Mouse (Mus musculus) MEL (cell line): ENCODE measurements at regions not wholly inside any gene's neighbourhood (a gene's known extent, or its start where the extent isn't known, plus 50 kb on each side); places are given as distances from the start of the nearest gene placed in this dataset.

Experiments
- DNase-seq: peaks from one replicate; pipeline ENCODE4 v3.0.0; 2011; ENCODE audit warnings: low read depth, low spot score
- H3K27ac ChIP-seq: 2 replicates; pipeline ENCODE4 v1.5.1; 2012; ENCODE audit warnings: low read depth, mild to moderate bottlenecking, control low read depth, low read length, moderate library complexity; ENCODE audit not compliant: control insufficient read depth
- H3K27me3 ChIP-seq, 2 experiments: fragments of 150-350 bp in 1 of 2; sonication (generic) in 1 of 2; 2 replicates each; pipeline ENCODE4 v1.6.1; 2012; ENCODE audit warnings: low read length in 2 of 2, mild to moderate bottlenecking in 2 of 2, improper control_type of control experiment in 1 of 2, moderate library complexity in 1 of 2; ENCODE audit not compliant: insufficient read depth in 2 of 2, control insufficient read depth in 1 of 2
- H3K36me3 ChIP-seq, 2 experiments: 2 replicates each; pipeline ENCODE4 v1.6.1; 2012 to 2014; ENCODE audit warnings: low read length in 2 of 2, improper control_type of control experiment in 1 of 2, inconsistent platforms in 1 of 2, mild to moderate bottlenecking in 1 of 2; ENCODE audit not compliant: insufficient read depth in 2 of 2, control insufficient read depth in 1 of 2
- H3K4me1 ChIP-seq, 2 experiments: fragments of 150-350 bp in 1 of 2; sonication (generic) in 1 of 2; 2 replicates each; pipeline ENCODE4 v1.6.1; 2012; ENCODE audit warnings: low read length in 2 of 2, improper control_type of control experiment in 1 of 2, mild to moderate bottlenecking in 1 of 2; ENCODE audit not compliant: insufficient read depth in 2 of 2, control insufficient read depth in 1 of 2
- H3K4me3 ChIP-seq, 2 experiments: fragments of 150-350 bp in 1 of 2; sonication (generic) in 1 of 2; 2 replicates each; pipeline ENCODE4 v1.5.1; 2012; ENCODE audit warnings: low read depth in 2 of 2, low read length in 2 of 2, mild to moderate bottlenecking in 2 of 2, moderate library complexity in 2 of 2, control low read depth in 1 of 2, improper control_type of control experiment in 1 of 2; ENCODE audit not compliant: control insufficient read depth in 1 of 2, insufficient read depth in 1 of 2
- H3K79me2 ChIP-seq: 2 replicates; pipeline ENCODE4 v1.6.1; 2012; ENCODE audit warnings: mild to moderate bottlenecking, low read length, moderate library complexity; ENCODE audit not compliant: control insufficient read depth, poor library complexity, insufficient read depth
- H3K9ac ChIP-seq: 2 replicates; pipeline ENCODE4 v1.6.1; 2012; ENCODE audit warnings: low read depth, mild to moderate bottlenecking, control low read depth, low read length, moderate library complexity; ENCODE audit not compliant: control insufficient read depth, poor library complexity, severe bottlenecking
- H3K9me3 ChIP-seq: fragments of 150-350 bp; sonication (generic); replicated peaks from 2 replicates; pipeline ENCODE4 v1.6.1; 2012; ENCODE audit warnings: mild to moderate bottlenecking, low read length, improper control_type of control experiment, moderate library complexity; ENCODE audit not compliant: insufficient read depth
- BHLHE40 ChIP-seq: IDR thresholded peaks from 2 replicates; pipeline ENCODE4 v1.6.1; 2012; ENCODE audit warnings: low read depth, mild to moderate bottlenecking, inconsistent platforms, low read length, improper control_type of control experiment, borderline replicate concordance
- CHD1 ChIP-seq: IDR thresholded peaks from 2 replicates; pipeline ENCODE4 v1.6.1; 2012; ENCODE audit warnings: low read depth, mild to moderate bottlenecking, inconsistent platforms, low read length, improper control_type of control experiment
- CTCF ChIP-seq, 3 experiments: IDR thresholded peaks in 2 of 3; conservative IDR thresholded peaks in 1 of 3; 2 replicates each; pipeline ENCODE4 v1.5.1; 2011 to 2012; ENCODE audit warnings: low read length in 3 of 3, low read depth in 2 of 3, mild to moderate bottlenecking in 2 of 3, improper control_type of control experiment in 1 of 3, inconsistent platforms in 1 of 3, mixed read lengths in 1 of 3, moderate library complexity in 1 of 3; ENCODE audit not compliant: control insufficient read depth in 1 of 3, insufficient read depth in 1 of 3, poor library complexity in 1 of 3, severe bottlenecking in 1 of 3
- E2F4 ChIP-seq: IDR thresholded peaks from 2 replicates; pipeline ENCODE4 v1.6.1; 2011; ENCODE audit warnings: low read depth, low read length, improper control_type of control experiment, borderline replicate concordance
- ETS1 ChIP-seq: IDR thresholded peaks from 2 replicates; pipeline ENCODE4 v1.6.1; 2012; ENCODE audit warnings: low read depth, mild to moderate bottlenecking, inconsistent platforms, low read length, improper control_type of control experiment, moderate library complexity
- GABPA ChIP-seq: IDR thresholded peaks from 2 replicates; pipeline ENCODE4 v1.6.1; 2012; ENCODE audit warnings: low read depth, mild to moderate bottlenecking, inconsistent platforms, low read length, improper control_type of control experiment, moderate library complexity
- GATA1 ChIP-seq: IDR thresholded peaks from 2 replicates; pipeline ENCODE4 v1.6.1; 2011; ENCODE audit warnings: low read depth, low read length, improper control_type of control experiment
- JUND ChIP-seq: IDR thresholded peaks from 2 replicates; pipeline ENCODE4 v1.6.1; 2011; ENCODE audit warnings: low read depth, mild to moderate bottlenecking, improper control_type of control experiment, low read length
- MAX ChIP-seq: IDR thresholded peaks from 2 replicates; pipeline ENCODE4 v1.6.1; 2011; ENCODE audit warnings: low read length, improper control_type of control experiment
- MAZ ChIP-seq: IDR thresholded peaks from 2 replicates; pipeline ENCODE4 v1.6.1; 2012; ENCODE audit warnings: low read depth, mild to moderate bottlenecking, inconsistent platforms, low read length, improper control_type of control experiment
- MEF2A ChIP-seq: IDR thresholded peaks from 2 replicates; pipeline ENCODE4 v1.6.1; 2014; ENCODE audit warnings: low read depth, mild to moderate bottlenecking, inconsistent platforms, low read length, improper control_type of control experiment; ENCODE audit not compliant: poor library complexity, insufficient replicate concordance, severe bottlenecking; ENCODE audit errors: extremely low read depth
- MYC ChIP-seq: IDR thresholded peaks from 2 replicates; pipeline ENCODE4 v1.6.1; 2011; ENCODE audit warnings: low read depth, mild to moderate bottlenecking, low read length, improper control_type of control experiment, moderate library complexity
- RAD21 ChIP-seq: IDR thresholded peaks from 2 replicates; pipeline ENCODE4 v1.6.1; 2011; ENCODE audit warnings: mild to moderate bottlenecking, low read depth, low read length, improper control_type of control experiment
- RCOR1 ChIP-seq: IDR thresholded peaks from 2 replicates; pipeline ENCODE4 v1.6.1; 2012; ENCODE audit warnings: low read depth, mild to moderate bottlenecking, inconsistent platforms, low read length, improper control_type of control experiment
- TBP ChIP-seq: IDR thresholded peaks from 2 replicates; pipeline ENCODE4 v1.8.0; 2011; ENCODE audit warnings: low read depth, low read length, improper control_type of control experiment
- UBTF ChIP-seq: IDR thresholded peaks from 2 replicates; pipeline ENCODE4 v1.6.1; 2012; ENCODE audit warnings: low read depth, mild to moderate bottlenecking, inconsistent platforms, low read length, improper control_type of control experiment, moderate library complexity, borderline replicate concordance; ENCODE audit not compliant: insufficient read depth

DNA sequence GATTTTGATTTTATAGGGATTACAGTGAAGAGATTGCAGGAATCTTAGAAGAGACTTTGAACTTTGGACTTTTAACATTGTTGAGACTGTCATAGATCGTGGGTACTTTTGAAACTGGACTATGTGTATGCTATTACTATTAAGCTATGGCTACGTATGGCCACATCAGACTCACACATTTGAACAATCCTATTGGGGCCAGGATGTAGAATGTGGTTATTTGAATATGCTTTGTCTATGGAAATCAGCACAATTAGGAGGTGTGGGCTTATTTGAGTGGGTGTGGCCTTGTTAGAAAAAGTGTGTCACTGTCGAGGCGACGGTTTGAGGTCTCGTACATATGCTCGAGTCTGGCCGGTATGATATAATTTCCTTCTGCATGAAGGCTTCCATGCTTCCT, 1041.8 kb upstream of the Cdh6 start (continued):
- TF ChIP-seq JUND = no peak
- no peak for TF ChIP-seq TBP

DNA sequence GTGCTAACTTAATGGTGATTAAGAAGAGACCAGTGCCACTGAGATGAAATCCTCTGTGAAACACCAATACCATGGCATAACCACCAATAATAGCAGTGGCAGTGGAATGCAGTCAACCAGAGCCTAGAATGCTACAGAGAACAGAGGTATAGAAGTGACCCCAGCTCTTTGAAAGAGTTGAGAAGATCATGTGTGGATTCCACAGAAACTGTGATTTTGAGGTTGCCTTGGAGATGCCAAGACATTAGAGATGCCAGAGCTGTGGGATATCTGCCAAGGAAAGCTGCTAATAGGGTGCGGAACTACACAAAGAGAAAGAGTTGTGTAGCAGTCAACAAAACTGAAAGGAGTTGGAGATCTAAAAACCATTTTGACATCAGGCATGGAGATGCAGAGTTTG, 1041.3 kb upstream of the Cdh6 start:
- no peak overlapping the region for H3K4me3 ChIP-seq
- no peaks in the 10 kb centered on the region for H3K36me3 ChIP-seq
- TF ChIP-seq MYC (no peak), RCOR1 (no peak), MAX (no peak), CHD1 (no peak), E2F4 (no peak), GABPA (no peak), MEF2A (no peak), UBTF (no peak), MAZ (no peak), ETS1 (no peak)
- H3K27ac ChIP-seq = no peak overlapping the region
- no peaks in the 10 kb centered on the region for H3K79me2 ChIP-seq
- H3K9me3 ChIP-seq = no peaks in the 10 kb centered on the region
- no peak for DNase-seq
- no peaks in the 10 kb centered on the region for H3K4me1 ChIP-seq
- H3K9ac ChIP-seq = no peak overlapping the region
- H3K27me3 ChIP-seq = no peaks in the 10 kb centered on the region

DNA sequence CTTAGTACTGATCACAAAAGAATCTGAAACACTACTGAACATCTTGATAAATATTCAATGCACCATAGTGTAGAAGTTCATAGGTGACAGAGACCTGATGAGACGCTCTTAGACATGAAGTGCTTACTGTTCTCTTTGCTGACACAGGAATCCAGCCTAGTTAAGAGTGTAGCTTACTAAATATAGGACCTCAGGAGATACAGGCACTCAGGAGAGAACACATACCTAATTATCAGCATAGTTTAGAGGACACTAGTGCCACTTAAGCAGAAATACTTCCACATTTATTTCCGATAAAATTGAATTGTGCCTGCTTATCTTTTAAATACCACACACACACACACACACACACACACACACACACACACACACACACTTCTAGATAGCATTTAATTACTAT, 1004.0 kb upstream of the Cdh6 start:
- H3K27ac ChIP-seq = no peak overlapping the region
- no peaks in the 10 kb centered on the region for H3K36me3 ChIP-seq
- DNase-seq = no peak
- H3K9ac ChIP-seq = no peak overlapping the region
- no peaks in the 10 kb centered on the region for H3K79me2 ChIP-seq
- TF ChIP-seq MAZ (no peak), GATA1 (no peak), RAD21 (no peak)
- H3K4me1 ChIP-seq = no peaks in the 10 kb centered on the region
- H3K4me3 ChIP-seq = no peak overlapping the region
- no peaks in the 10 kb centered on the region for H3K9me3 ChIP-seq
- H3K27me3 ChIP-seq = no peaks in the 10 kb centered on the region

DNA sequence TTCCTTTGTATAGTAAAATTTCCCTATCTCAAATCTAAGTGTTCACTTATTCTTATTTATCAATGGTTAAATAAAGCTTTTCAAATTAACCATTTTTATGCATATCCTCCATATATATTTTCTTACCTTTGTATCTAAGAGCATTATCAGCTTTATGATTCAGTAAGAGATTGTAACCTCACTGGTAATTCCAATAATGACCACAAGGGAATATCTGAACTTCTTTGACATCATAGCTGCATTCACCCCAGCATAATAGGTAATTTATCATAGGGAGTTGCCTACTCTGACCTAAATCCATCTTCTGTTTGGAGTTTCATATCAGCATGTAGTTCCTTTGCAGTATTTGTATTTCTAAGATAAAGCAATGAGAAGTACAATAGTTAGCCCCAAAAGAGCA, 963.9 kb upstream of the Cdh6 start:
- Histone ChIP-seq H3K27ac (no peak overlapping the region), H3K36me3 (no peaks in the 10 kb centered on the region), H3K27me3 (no peaks in the 10 kb centered on the region), H3K4me1 (no peaks in the 10 kb centered on the region), H3K9me3 (no peaks in the 10 kb centered on the region), H3K4me3 (no peak overlapping the region), H3K9ac (no peak overlapping the region), H3K79me2 (no peaks in the 10 kb centered on the region)
- DNase-seq = no peak
- TF ChIP-seq BHLHE40 (no peak), CTCF (IDR thresholded peaks at IDR 0.05 in 2 of 3, conservative IDR thresholded peaks at IDR 0.05 in 1 of 3; ENCODE audit: control insufficient read depth in 1 of 3, insufficient read depth in 1 of 3, low read depth in 2 of 3, low read length in 3 of 3, poor library complexity in 1 of 3, severe bottlenecking in 1 of 3) (peak in 1 of 3 experiments; percentile 17; a peak in 2 of 6 replicates)
